Mouse (Mus musculus): ENCODE data around the gene Srrd. TPM values are rescaled to one million over a fixed set of nuclear protein-coding genes. Genes with fewer than 3 reads are reported as not detected.

The Srrd gene
- polyA plus RNA-seq, 1 experiment from 2014 or later: 61.9 TPM

Other genes with a start within 250 kb of the Srrd start
- gene Cryba4, start 90.5 kb downstream of the Srrd start, polyA plus RNA-seq (2015; fragmentation: Nextera tagmentation; extraction: Ambion mirVana): 1.7 and 2.5 TPM in 2 replicates
- gene Crybb1, start 87.2 kb downstream of the Srrd start, polyA plus RNA-seq (2015; fragmentation: Nextera tagmentation; extraction: Ambion mirVana): 5.8 and 6.2 TPM in 2 replicates
- 31.4 and 40.2 TPM in 2 replicates for gene Tpst2, start 66.3 kb downstream of the Srrd start, polyA plus RNA-seq (2015; fragmentation: Nextera tagmentation; extraction: Ambion mirVana)
- 29.7 and 31.0 TPM in 2 replicates for gene Tfip11, start 16.7 kb downstream of the Srrd start, polyA plus RNA-seq (2015; fragmentation: Nextera tagmentation; extraction: Ambion mirVana)
- 37.4 and 38.2 TPM in 2 replicates for gene Hps4, start within 50 bp of the Srrd start, polyA plus RNA-seq (2015; fragmentation: Nextera tagmentation; extraction: Ambion mirVana)
- gene Gm6583, start 13.0 kb upstream of the Srrd start, polyA plus RNA-seq (2015; fragmentation: Nextera tagmentation; extraction: Ambion mirVana): 0.13 and 0.22 TPM in 2 replicates
- 58.3 and 89.1 TPM in 2 replicates for gene Asphd2, start 51.8 kb upstream of the Srrd start, polyA plus RNA-seq (2015; fragmentation: Nextera tagmentation; extraction: Ambion mirVana)
- gene Gm6588, start 106.4 kb upstream of the Srrd start, polyA plus RNA-seq (2015; fragmentation: Nextera tagmentation; extraction: Ambion mirVana): 0.57 and 0.79 TPM in 2 replicates
- gene Sez6l, start 234.1 kb upstream of the Srrd start, polyA plus RNA-seq (2015; fragmentation: Nextera tagmentation; extraction: Ambion mirVana): 26.7 and 32.5 TPM in 2 replicates

Measured in neural tube, embryonic 15.5 days (tissue).